19 mouse cellular contexts compared by ENCODE assay signal in the genomic region with DNA sequence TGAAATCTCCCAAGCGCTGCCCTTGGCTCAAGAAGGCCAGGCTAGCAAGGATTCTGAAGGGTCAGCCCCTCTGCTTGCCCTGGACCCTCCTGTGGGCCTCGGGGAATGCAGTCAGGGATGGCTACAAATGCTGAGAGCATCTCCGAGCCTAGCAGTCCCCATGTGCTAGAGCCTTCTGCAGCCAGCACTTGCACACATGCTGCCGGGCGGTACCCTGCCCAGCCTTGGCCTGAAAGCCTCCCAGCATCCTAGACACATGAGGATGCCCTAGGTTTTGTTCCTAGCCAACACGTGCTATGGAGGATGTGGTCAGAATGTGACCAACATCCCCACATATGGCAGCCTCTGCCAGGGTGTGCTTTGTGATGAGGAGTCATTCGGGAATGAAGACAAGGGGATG. TPM values are rescaled to one million over a fixed set of nuclear protein-coding genes. Genes with fewer than 3 reads are reported as not detected.
"Had no signal": no experiment of that assay in that cellular context is flagged by ENCODE, and none has a peak within 500 bp of the region (broad histone marks: within the 10 kb centered on the region; RNA-seq: fewer than 3 reads in every experiment).

No protein-coding gene starts in this region.

- H3K27me3 ChIP-seq: limb, embryonic 15.5 days; midbrain, embryonic 13.5 days; neural tube, embryonic 12.5 days had no signal

- ATAC-seq: liver, postnatal 0 days; lung, postnatal 0 days had no signal

- H3K9me3 ChIP-seq: limb, embryonic 12.5 days; limb, embryonic 15.5 days; midbrain, embryonic 13.5 days; neural tube, embryonic 12.5 days had no signal

- H3K4me2 ChIP-seq: limb, embryonic 12.5 days; limb, embryonic 15.5 days; liver, embryonic 11.5 days; lung, embryonic 14.5 days; midbrain, embryonic 13.5 days; neural tube, embryonic 12.5 days had no signal

- DNase-seq: kidney, adult 18-20 months; kidney, adult 9 months; kidney, postnatal 25 days; layer of hippocampus, adult 9-11 months; liver, postnatal 0 days; lung, embryonic 14.5 days; thymus, adult 18-20 months; thymus, postnatal 36 days had no signal

- H3K36me3 ChIP-seq: limb, embryonic 12.5 days; limb, embryonic 15.5 days; midbrain, embryonic 13.5 days; neural tube, embryonic 12.5 days had no signal

- H3K4me3 ChIP-seq: layer of hippocampus, adult 2 months; limb, embryonic 12.5 days; limb, embryonic 15.5 days; midbrain, embryonic 13.5 days; neural tube, embryonic 12.5 days had no signal

- H3K9ac ChIP-seq: limb, embryonic 12.5 days; limb, embryonic 15.5 days; liver, embryonic 14.5 days; liver, postnatal 0 days; lung, embryonic 14.5 days; midbrain, embryonic 13.5 days; neural tube, embryonic 12.5 days had no signal

- H3K27ac ChIP-seq: layer of hippocampus, adult 2 months; limb, embryonic 12.5 days; liver, embryonic 14.5 days; macrophage; midbrain, embryonic 13.5 days; neural tube, embryonic 12.5 days had no signal

RNA-seq across cellular contexts. Expression of a gene that starts 6.6 kb away (rescaled TPM):
- polyA plus RNA-seq: liver, embryonic 14.5 days; liver, postnatal 0 days; lung, embryonic 14.5 days; macrophage; small intestine, adult 2 months; spleen, adult 2 months had no signal
